Mouse (Mus musculus) limb, embryonic 12.5 days (tissue): ENCODE measurements around the gene Tmem175. TPM values are rescaled to one million over a fixed set of nuclear protein-coding genes. Genes with fewer than 3 reads are reported as not detected.

Experiments used
- ATAC-seq: fragments of 200-750 bp; cut with Nextera tagmentation; 2 replicates; pipeline ENCODE4 v1.8.0; 2017; ENCODE audit warnings: low read depth, moderate TSS enrichment; ENCODE audit not compliant: insufficient number of reproducible peaks, insufficient read depth, low FRiP score, low TSS enrichment
- H3K27ac ChIP-seq: fragments of 300-500 bp; sonication (generic); 2 replicates; pipeline ENCODE4 v1.5.1; 2016; ENCODE audit warnings: mild to moderate bottlenecking, moderate library complexity
- H3K27me3 ChIP-seq: fragments of 300-500 bp; sonication (generic); 2 replicates; pipeline ENCODE4 v1.6.1; 2016; ENCODE audit warnings: mild to moderate bottlenecking, moderate library complexity
- H3K36me3 ChIP-seq: fragments of 300-500 bp; sonication (generic); 2 replicates; pipeline ENCODE4 v1.6.1; 2016; ENCODE audit warnings: mild to moderate bottlenecking, moderate library complexity
- H3K4me1 ChIP-seq: fragments of 300-500 bp; sonication (generic); replicated peaks from 2 replicates; pipeline ENCODE4 v1.6.1; 2016
- H3K4me2 ChIP-seq: fragments of 300-500 bp; sonication (generic); 2 replicates; pipeline ENCODE4 v1.6.1; 2016; ENCODE audit warnings: mild to moderate bottlenecking, moderate library complexity
- H3K4me3 ChIP-seq: fragments of 300-500 bp; sonication (generic); replicated peaks from 2 replicates; pipeline ENCODE4 v1.5.1; 2016; ENCODE audit warnings: mild to moderate bottlenecking
- H3K9ac ChIP-seq: fragments of 300-500 bp; sonication (generic); replicated peaks from 2 replicates; pipeline ENCODE4 v1.6.1; 2016; ENCODE audit warnings: mild to moderate bottlenecking, moderate library complexity
- H3K9me3 ChIP-seq: fragments of 300-500 bp; sonication (generic); 2 replicates; pipeline ENCODE4 v1.6.1; 2016; ENCODE audit warnings: mild to moderate bottlenecking, moderate library complexity
- WGBS: fragments of 180-500 bp; shearing (Covaris S2); methylation state at CpG from one replicate; pipeline ENCODE4 v1.1.7; 2016; 5-methylcytosine and 5-hydroxymethylcytosine counted together
- polyA plus RNA-seq: library from polyadenylated mRNA; unstranded; fragments of >200 nt; fragmentation: Nextera tagmentation; extraction: Ambion mirVana; gene quantifications from 2 replicates; pipeline ENCODE4 v1.2.1, GENCODE M21; 2016

The Tmem175 gene
- polyA plus RNA-seq, 1 experiment from 2014 or later = 17.8 TPM

DNA sequence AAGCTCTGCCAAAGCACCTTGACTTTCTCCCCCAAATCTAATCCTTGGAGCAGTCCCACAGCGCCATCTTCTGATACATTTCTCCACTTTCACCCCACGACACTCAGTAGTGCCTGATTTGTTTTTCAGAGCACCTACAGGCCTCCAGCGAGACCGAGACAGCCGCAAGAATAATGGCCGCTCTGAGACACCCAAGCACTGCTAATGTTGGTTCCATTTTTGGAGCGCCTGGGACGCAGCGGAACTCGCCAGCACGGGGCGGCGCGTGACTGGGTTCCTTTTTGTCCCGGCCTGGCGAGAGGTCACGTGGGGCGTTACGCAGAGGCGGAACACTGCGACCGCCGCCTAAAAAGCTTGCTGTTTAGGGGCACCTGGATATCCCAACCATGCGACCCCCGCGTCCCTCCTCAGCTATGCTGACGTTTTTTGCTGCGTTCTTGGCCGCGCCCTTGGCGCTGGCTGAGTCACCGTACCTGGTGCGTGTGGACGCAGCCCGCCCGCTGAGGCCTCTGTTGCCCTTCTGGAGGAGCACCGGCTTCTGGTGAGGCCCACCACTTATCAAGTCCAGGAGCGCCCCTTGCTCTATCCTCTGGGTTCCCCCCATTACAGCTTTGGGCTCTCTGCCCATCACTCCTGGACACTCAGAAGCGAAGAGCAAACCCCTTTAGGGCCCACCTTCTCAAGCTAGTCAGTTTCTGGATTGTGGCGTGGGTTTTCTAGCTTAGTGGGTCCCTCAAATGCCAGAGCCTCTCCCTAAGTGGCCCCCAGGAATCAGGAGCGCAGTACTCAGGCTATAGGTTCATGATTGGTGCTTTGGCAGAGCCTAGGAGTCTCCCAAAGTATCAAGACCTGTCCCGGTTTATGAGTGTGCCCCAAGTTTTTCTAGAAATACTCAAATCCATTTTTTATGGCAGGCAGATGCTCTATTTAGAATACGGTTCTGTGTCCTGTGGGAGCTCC is 39.7 kb downstream of the Tmem175 start, which contains the start of gene Dgkq:
TSS of gene Dgkq (minus strand) at position 696 of the 960 bp plus-strand sequence.
- peaks cover 23% of the 10 kb centered on the region for H3K36me3 ChIP-seq
- peak within 1 kb of the TSS; percentile 76 for H3K9ac ChIP-seq
- H3K27ac ChIP-seq = peak within 1 kb of the TSS; percentile 93
- H3K4me3 ChIP-seq = peak within 1 kb of the TSS; percentile 53
- peak within 1 kb of the TSS; percentile 75 for H3K4me2 ChIP-seq
- WGBS = 7% methylated on average over 43 of the region's 43 CpGs
- peak; percentile 81 for ATAC-seq
- peaks cover 15% of the 10 kb centered on the region for H3K4me1 ChIP-seq
- no peaks in the 10 kb centered on the region for H3K9me3 ChIP-seq
- H3K27me3 ChIP-seq = no peaks in the 10 kb centered on the region

DNA sequence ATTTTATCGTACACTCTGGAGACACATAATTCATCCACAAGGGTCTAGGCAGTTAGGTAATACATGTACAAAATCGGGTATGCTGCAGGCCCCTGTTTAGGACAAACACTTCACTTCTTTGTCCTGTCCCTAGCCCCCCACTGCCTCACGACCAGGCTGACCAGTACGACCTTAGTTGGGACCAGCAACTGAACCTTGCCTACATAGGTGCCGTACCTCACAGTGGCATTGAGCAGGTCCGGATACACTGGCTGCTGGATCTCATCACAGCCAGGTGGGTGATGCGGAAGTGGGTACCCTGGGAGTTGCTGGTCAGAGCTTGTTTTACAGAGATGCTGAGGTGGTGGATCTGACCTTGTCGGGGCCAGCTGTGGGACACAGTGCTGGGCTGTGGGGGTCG is 40.4 kb downstream of the Tmem175 start:
- ATAC-seq = no peak
- H3K9me3 ChIP-seq = no peaks in the 10 kb centered on the region
- peaks cover 15% of the 10 kb centered on the region for H3K4me1 ChIP-seq
- H3K36me3 ChIP-seq = peaks cover 23% of the 10 kb centered on the region
- whole genome bisulfite sequencing = 75% methylated on average over 9 of the region's 9 CpGs
- H3K27me3 ChIP-seq = no peaks in the 10 kb centered on the region
- peak overlapping the region; percentile 53 for H3K4me3 ChIP-seq
- peak overlapping the region; percentile 75 for H3K4me2 ChIP-seq
- H3K9ac ChIP-seq = no peak overlapping the region
- no peak overlapping the region; the same call in 1 of the 2 replicates for H3K27ac ChIP-seq

DNA sequence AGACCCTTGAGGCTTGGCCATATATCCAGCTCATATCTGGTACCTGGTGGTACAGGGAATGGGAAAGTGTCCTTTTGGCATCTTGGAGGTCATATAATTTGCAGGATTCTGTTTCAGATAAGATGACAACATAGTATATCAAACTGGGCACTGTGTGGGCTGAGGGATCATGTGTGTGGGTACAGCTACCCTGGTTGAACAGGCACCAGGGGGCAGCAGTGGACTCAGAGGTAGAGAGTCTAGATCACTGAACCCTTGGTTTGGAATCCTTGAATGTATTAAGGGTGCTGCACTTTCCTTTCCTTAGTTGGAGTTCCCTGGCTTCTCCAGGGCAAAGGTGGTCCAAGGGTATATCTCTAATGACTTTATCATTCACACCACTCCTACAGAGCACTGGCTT is 41.2 kb downstream of the Tmem175 start:
- ATAC-seq = no peak
- H3K4me3 ChIP-seq = no peak overlapping the region
- peaks cover 23% of the 10 kb centered on the region for H3K36me3 ChIP-seq
- peaks cover 18% of the 10 kb centered on the region for H3K4me1 ChIP-seq
- no peak overlapping the region for H3K4me2 ChIP-seq
- H3K27me3 ChIP-seq = no peaks in the 10 kb centered on the region
- no peak overlapping the region for H3K9ac ChIP-seq
- no peak overlapping the region for H3K27ac ChIP-seq
- H3K9me3 ChIP-seq = no peaks in the 10 kb centered on the region

DNA sequence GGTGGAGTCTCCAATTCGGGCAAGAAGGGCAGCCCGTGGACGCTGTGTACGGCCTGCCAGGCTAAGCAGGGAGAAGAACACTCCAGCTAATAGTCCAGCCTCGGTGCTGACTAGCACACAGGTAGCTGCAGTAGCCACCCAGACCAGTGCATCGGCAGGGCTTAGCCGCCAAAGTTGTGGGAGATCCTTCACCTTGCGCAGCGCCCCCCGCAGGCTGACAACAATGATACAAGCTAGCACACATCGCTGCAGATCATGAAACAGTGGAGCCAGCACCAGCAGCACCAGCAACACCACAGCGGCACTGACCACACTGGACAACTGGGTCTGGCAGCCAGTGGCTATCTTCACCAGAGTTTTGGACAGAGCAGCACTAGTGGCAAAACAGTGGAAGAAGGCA is 42.2 kb downstream of the Tmem175 start:
- Histone ChIP-seq H3K9me3 (no peaks in the 10 kb centered on the region), H3K36me3 (peaks cover 23% of the 10 kb centered on the region), H3K4me3 (no peak overlapping the region), H3K4me2 (no peak overlapping the region), H3K9ac (no peak overlapping the region), H3K4me1 (peaks cover 21% of the 10 kb centered on the region), H3K27ac (no peak overlapping the region), H3K27me3 (no peaks in the 10 kb centered on the region)
- 94% methylated on average over 12 of the region's 12 CpGs for WGBS
- ATAC-seq = no peak

DNA sequence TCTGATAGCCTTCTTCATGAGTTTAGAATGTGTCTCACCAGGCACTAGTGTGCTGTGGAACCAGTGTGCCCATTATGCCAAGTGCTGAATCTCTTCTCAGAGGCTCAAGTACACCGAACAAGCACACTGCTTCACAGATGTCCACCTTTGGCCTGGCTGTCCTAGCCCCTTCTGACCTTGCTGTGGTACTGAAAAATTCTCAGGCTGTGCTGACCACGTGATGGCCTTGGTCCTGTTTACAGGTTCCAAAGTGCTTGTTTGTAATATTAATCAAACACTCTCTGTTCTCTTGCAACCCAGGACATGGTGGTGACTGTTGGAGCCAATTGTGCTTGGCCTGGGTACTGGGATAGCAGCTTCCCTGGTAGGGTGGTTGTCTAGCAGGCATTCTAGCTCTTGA is 45.1 kb downstream of the Tmem175 start:
- Histone ChIP-seq H3K4me1 (peaks cover 31% of the 10 kb centered on the region), H3K27me3 (no peaks in the 10 kb centered on the region), H3K27ac (no peak overlapping the region), H3K9ac (no peak overlapping the region), H3K4me3 (no peak overlapping the region), H3K4me2 (no peak overlapping the region), H3K36me3 (peaks cover 23% of the 10 kb centered on the region), H3K9me3 (no peaks in the 10 kb centered on the region)
- 85% methylated on average over 2 of the region's 2 CpGs for WGBS
- no peak for ATAC-seq

DNA sequence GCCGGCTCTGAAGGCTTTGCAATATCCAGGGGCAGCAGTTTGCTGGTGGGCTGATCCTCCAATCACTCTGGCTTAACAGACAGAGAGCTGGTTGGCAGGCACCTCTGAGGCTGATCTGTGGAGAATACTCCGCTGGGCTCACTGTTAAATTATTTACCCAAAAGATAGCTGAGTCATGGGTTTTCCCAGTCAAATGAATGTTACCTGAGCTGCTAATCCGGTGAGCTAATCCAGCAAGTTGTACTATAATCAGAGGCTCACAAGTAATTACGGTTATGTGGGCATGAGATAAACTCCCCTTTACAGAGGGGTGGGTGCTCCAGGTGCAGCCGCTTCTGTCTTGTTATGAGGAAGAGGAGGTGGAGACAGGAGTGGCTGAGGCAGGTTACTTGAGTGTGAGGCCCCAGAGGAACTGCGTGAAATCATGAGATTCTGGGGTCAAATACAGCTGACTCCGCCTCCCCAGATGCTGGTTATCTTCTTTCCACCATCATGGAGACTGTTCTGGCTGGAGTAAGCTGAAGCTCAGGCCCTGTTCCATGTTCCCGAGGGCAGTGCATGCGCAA is 45.8 kb downstream of the Tmem175 start, which contains the start of gene Slc26a1:
TSS of gene Slc26a1 (minus strand) at position 319 of the 566 bp plus-strand sequence.
- Histone ChIP-seq H3K4me1 (peaks cover 24% of the 10 kb centered on the region), H3K9me3 (no peaks in the 10 kb centered on the region), H3K27ac (no peak within 1 kb of the TSS), H3K9ac (no peak within 1 kb of the TSS), H3K4me3 (no peak within 1 kb of the TSS), H3K27me3 (no peaks in the 10 kb centered on the region), H3K4me2 (no peak within 1 kb of the TSS), H3K36me3 (peaks cover 23% of the 10 kb centered on the region)
- WGBS = 81% methylated on average over 9 of the region's 9 CpGs
- ATAC-seq = no peak

GRCm38 (mm10) chr5:108676772-108677498 is 47.4 kb downstream of the Tmem175 start:
- H3K4me2 ChIP-seq = peak overlapping the region; percentile 55
- peaks cover 18% of the 10 kb centered on the region for H3K36me3 ChIP-seq
- H3K27me3 ChIP-seq = no peaks in the 10 kb centered on the region
- H3K9me3 ChIP-seq = no peaks in the 10 kb centered on the region
- H3K9ac ChIP-seq = peak overlapping the region; percentile 55
- peak overlapping the region; percentile 37 for H3K4me3 ChIP-seq
- peak overlapping the region; percentile 91 for H3K27ac ChIP-seq
- H3K4me1 ChIP-seq = peaks cover 23% of the 10 kb centered on the region
- ATAC-seq = no peak
- 8% methylated on average over 5 of the region's 5 CpGs for WGBS

DNA sequence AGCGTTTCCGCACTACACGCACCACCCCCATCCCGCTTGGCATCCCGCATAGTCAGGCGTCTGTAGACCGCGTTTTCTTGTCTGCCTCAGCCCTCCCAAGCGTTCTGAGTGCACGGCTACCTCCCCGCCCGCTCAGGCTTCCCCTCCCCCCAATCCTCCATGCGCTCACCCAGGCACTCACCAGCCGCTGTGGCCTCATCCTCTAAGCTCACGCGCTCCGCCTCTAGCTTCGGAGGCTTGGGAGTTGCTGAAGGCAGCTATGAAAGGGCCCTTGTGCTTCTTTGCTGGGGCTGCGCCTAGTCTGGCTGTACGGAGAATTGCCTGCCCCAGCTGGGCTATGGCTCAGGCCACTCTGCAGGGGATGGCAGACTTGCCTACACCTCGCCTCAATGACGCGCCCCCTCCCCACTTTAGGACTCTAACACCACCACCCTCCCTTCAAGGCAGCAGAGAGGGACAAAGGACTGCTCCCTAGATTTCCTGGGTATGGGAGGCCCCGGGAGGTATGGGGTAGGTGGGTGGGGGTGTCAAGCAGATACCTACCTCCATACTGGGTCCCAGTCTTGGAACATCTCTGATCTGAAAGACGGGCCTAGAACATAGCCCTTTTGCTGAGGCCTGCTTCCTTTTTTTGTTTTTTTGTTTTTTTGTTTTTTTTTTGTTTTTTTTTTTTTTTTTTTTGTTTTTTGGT is 48.2 kb downstream of the Tmem175 start:
- Histone ChIP-seq H3K9me3 (no peaks in the 10 kb centered on the region), H3K27me3 (no peaks in the 10 kb centered on the region), H3K9ac (peak overlapping the region; percentile 55), H3K4me1 (peaks cover 23% of the 10 kb centered on the region), H3K36me3 (peaks cover 10% of the 10 kb centered on the region), H3K27ac (peak overlapping the region; percentile 91), H3K4me3 (peak overlapping the region; percentile 37), H3K4me2 (peak overlapping the region; percentile 55)
- 5% methylated on average over 25 of the region's 25 CpGs for WGBS
- ATAC-seq = peak; percentile 84

DNA sequence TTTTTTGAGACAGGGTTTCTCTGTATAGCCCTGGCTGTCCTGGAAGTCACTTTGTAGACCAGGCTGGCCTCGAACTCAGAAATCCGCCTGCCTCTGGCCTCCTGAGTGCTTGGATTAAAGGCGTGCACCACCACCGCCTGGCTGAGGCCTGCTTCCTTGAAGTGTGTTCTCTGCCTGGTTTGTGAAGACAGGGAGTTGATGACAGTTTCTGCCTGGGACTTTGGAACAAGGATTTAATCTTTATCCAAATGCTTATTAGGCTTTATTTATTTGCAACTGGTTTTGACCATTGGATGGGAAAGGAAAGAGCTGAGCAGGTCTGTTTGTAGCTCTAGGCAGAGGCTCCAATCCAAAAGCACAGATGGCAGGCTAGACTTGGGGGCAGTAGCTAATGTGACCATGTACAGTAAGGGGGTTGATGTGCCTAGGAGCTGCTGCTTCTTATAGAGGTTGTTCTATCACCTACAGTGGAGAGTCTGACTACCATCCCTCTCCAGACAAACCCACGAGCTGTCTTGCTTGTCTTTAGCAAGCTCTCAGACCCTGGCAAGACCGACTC is 48.8 kb downstream of the Tmem175 start:
- Histone ChIP-seq H3K4me2 (no peak overlapping the region), H3K4me3 (no peak overlapping the region), H3K4me1 (peaks cover 23% of the 10 kb centered on the region), H3K9me3 (no peaks in the 10 kb centered on the region), H3K36me3 (peaks cover 3% of the 10 kb centered on the region; the same call in 1 of the 2 replicates), H3K27me3 (no peaks in the 10 kb centered on the region), H3K27ac (peak overlapping the region; percentile 53), H3K9ac (no peak overlapping the region)
- 85% methylated on average over 6 of the region's 6 CpGs for WGBS
- no peak for ATAC-seq

- H3K9me3 ChIP-seq = no peaks in the 10 kb centered on the region
- H3K4me2 ChIP-seq = no peak overlapping the region
- H3K27ac ChIP-seq = no peak overlapping the region
- H3K4me1 ChIP-seq = peaks cover 18% of the 10 kb centered on the region
- no peak for ATAC-seq
- no peak overlapping the region for H3K9ac ChIP-seq
- H3K4me3 ChIP-seq = no peak overlapping the region
- H3K36me3 ChIP-seq = 0 out of 2 replicates have a peak, but pooled peaks cover 7% of the 10 kb centered on the region
- WGBS = 51% methylated on average over 3 of the region's 3 CpGs
- H3K27me3 ChIP-seq = no peaks in the 10 kb centered on the region
Measured at GRCm38 (mm10) chr5:108679909-108680308, 50.3 kb downstream of the Tmem175 start.
